Mouse (Mus musculus) embryonic facial prominence, embryonic 10.5 days (tissue): ENCODE measurements around the gene Troap. TPM values are rescaled to one million over a fixed set of nuclear protein-coding genes. Genes with fewer than 3 reads are reported as not detected.
"Not testable (repeated sequence)": the region's sequence is repeated elsewhere in the genome, so short reads cannot be mapped to it uniquely, and the experiment has no call there.

Experiments used
- DNase-seq: peaks from one replicate; pipeline ENCODE4 v3.0.0-alpha.2; 2017; ENCODE audit warnings: low spot score
- H3K27ac ChIP-seq: fragments of 300-500 bp; sonication (generic); replicated peaks from 2 replicates; pipeline ENCODE4 v1.5.1; 2016; ENCODE audit warnings: mild to moderate bottlenecking
- H3K27me3 ChIP-seq: fragments of 300-500 bp; sonication (generic); replicated peaks from 2 replicates; pipeline ENCODE4 v1.6.1; 2016; ENCODE audit warnings: low read depth, mild to moderate bottlenecking; ENCODE audit not compliant: poor library complexity, severe bottlenecking
- H3K36me3 ChIP-seq: fragments of 300-500 bp; sonication (generic); replicated peaks from 2 replicates; pipeline ENCODE4 v1.6.1; 2016; ENCODE audit warnings: mild to moderate bottlenecking, moderate library complexity
- H3K4me1 ChIP-seq: fragments of 300-500 bp; sonication (generic); 2 replicates; pipeline ENCODE4 v1.6.1; 2016
- H3K4me3 ChIP-seq: fragments of 300-500 bp; sonication (generic); 2 replicates; pipeline ENCODE4 v1.5.1; 2016; ENCODE audit warnings: mild to moderate bottlenecking, moderate library complexity
- H3K9me3 ChIP-seq: fragments of 300-500 bp; sonication (generic); 2 replicates; pipeline ENCODE4 v1.6.1; 2016; ENCODE audit warnings: mild to moderate bottlenecking
- WGBS: fragments of 180-500 bp; shearing (Covaris S2); methylation state at CpG from one replicate; pipeline ENCODE4 v1.1.7; 2016; 5-methylcytosine and 5-hydroxymethylcytosine counted together
- polyA plus RNA-seq: library from polyadenylated mRNA; unstranded; fragments of >200 nt; fragmentation: Nextera tagmentation; extraction: Ambion mirVana; gene quantifications from 2 replicates; pipeline ENCODE4 v1.2.1, GENCODE M21; 2016

Gene Troap
- polyA plus RNA-seq, 1 experiment from 2014 or later = 53.1 TPM

DNA sequence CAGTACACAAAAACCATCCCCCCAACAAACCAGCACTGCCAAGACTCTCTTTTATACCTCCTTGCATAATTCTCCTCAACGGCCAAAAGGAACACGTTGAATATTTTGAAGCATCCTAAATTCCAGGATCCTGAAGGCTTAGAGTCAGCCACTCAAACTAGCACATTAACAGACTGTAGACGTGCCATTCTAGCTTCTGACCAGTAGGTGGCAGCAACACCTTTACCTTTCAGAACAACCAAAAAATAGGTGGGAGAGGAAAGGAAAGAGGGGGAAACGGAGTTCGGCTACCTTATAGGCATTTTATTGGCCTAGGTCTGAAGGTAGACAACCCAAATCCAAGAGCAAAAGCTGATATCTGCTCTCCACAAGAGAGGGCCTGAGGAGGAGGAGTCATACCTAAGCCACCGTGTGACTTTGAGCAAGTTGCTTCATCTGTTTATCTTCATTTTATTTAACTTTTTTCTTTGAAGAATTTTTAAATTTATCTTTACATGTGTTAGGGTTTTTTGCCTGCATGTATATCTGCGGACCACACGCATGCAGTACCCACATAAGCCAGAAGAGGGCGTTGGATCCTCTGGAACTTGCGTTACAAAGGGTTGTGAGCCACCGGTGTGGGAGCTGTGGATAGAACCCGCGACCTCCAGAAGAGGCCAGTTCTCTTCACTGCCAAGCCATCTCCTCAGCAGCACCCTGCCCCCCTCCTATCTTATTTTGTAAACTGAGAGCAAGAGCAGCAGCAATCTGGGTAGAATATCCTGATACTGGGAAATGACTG lies 24.7 kb upstream of the Troap start:
- no peak overlapping the region for H3K27ac ChIP-seq

DNA sequence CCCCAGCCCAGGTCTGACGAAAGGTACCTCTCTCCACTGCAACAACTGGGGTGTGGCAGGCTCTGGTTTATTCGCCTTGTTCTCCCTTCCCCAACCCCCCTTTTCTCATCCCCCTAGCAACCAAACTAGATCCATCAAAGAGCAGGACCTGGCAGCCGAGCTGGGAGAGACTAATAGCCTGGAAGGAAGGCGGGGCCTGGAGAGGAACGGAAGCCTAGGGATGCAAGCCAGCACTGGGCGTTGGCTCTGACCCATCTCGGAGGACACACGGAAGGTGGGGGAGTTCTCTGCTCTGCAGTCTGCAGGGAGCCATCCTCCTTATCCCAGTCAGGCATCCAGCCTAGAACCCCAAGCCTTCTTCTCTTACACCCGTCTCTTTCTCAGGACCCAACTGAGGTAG lies 21.0 kb upstream of the Troap start:
- H3K27me3 ChIP-seq = peaks cover 83% of the 10 kb centered on the region
- H3K4me3 ChIP-seq = no peak overlapping the region
- 10% methylated on average over 9 of the region's 9 CpGs for WGBS
- peaks cover 42% of the 10 kb centered on the region for H3K4me1 ChIP-seq
- H3K9me3 ChIP-seq = no peaks in the 10 kb centered on the region
- DNase-seq = no peak
- no peaks in the 10 kb centered on the region for H3K36me3 ChIP-seq
- no peak overlapping the region for H3K27ac ChIP-seq

More for the DNA sequence above, 24.7 kb upstream of the Troap start:
- H3K9me3 ChIP-seq = no peaks in the 10 kb centered on the region
- H3K27me3 ChIP-seq = peaks cover 63% of the 10 kb centered on the region
- no peak overlapping the region for H3K4me3 ChIP-seq
- H3K4me1 ChIP-seq = peaks cover 28% of the 10 kb centered on the region
- WGBS = 31% methylated on average over 13 of the region's 13 CpGs
- peak; percentile 65 for DNase-seq
- no peaks in the 10 kb centered on the region for H3K36me3 ChIP-seq

- Histone ChIP-seq H3K36me3 (no peaks in the 10 kb centered on the region), H3K4me1 (peaks cover 42% of the 10 kb centered on the region), H3K4me3 (peak within 1 kb of the TSS; percentile 49), H3K27ac (no peak within 1 kb of the TSS), H3K27me3 (peaks cover 98% of the 10 kb centered on the region), H3K9me3 (no peaks in the 10 kb centered on the region)
- WGBS = 2% methylated on average over 30 of the region's 30 CpGs
- no peak for DNase-seq
Measured at GRCm38 (mm10) chr15:99055040-99055439, 19.3 kb upstream of the Troap start, which contains the start of gene Prph. Gene Prph, plus strand, starts transcription at chr15:99055174.

DNA sequence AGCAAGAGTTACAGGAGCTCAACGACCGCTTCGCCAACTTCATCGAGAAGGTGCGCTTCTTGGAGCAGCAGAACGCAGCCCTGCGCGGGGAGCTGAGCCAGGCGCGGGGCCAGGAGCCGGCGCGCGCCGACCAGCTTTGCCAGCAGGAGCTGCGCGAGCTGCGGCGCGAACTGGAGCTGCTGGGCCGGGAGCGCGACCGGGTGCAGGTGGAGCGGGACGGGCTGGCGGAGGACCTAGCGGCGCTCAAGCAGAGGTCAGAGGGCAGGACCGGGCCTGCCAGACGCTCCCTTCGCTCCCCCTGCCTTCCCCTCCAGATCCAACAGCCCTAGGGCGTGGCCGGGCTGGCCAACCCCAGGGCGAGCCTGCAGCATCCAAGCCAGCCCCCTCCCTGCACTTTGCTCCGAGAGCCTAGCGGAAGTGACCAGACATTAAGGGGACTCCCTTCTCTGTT lies 18.8 kb upstream of the Troap start:
- Histone ChIP-seq H3K36me3 (no peaks in the 10 kb centered on the region), H3K4me1 (peaks cover 42% of the 10 kb centered on the region), H3K27me3 (peaks cover 99% of the 10 kb centered on the region), H3K9me3 (no peaks in the 10 kb centered on the region), H3K27ac (no peak overlapping the region), H3K4me3 (peak overlapping the region; percentile 49)
- under 1% methylated on average over 37 of the region's 37 CpGs for WGBS
- DNase-seq = peak; percentile 61

DNA sequence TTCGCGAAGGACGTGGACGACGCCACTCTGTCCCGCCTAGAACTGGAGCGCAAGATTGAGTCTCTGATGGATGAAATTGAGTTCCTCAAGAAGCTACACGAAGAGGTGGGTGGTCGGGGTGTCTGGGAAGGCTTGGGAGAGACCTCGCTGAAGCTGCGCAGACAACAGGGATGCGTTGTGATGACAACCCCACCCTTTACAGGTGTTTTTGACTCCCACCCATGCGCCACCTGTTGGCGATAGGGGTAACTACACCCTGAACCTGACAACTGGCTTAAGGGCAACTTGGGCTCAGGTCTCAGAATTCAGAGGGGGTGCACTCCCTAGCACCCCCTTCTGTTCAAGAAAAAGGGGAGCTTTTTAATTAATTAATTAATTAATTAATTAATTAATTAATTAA lies 18.0 kb upstream of the Troap start:
- no peaks in the 10 kb centered on the region for H3K9me3 ChIP-seq
- peak; percentile 65 for DNase-seq
- H3K4me3 ChIP-seq = peak overlapping the region; percentile 49
- H3K27ac ChIP-seq = no peak overlapping the region
- WGBS = 6% methylated on average over 14 of the region's 14 CpGs
- H3K4me1 ChIP-seq = peaks cover 42% of the 10 kb centered on the region
- peaks cover 96% of the 10 kb centered on the region for H3K27me3 ChIP-seq
- no peaks in the 10 kb centered on the region for H3K36me3 ChIP-seq

DNA sequence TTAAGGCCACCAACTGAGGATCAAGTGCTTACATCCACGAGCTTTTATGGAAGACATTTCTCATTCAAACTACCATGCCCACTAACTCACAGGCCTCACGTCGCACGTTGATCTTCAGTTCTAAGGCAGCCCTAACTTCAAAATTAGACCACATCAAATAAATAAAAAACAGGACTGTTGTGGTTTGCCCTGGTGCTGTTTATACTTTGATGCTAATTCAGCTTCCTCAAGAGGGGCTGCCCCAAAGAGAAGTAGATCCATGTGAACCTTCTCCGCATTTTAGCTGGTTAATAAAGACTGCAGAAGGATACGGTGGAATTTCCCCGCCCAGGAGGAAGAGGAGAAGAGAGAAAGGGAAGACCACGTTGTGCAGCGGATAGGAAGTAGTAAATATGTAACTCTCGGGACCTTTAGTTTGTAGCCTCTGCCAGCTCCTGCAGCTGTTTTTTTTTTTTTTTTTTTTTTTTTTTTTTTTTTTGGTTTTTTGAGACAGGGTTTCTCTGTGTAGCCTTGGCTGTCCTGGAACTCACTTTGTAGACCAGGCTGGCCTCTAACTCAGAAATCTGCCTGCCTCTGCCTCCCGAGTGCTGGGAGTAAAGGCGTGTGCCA lies 8.7 kb upstream of the Troap start:
- Histone ChIP-seq H3K36me3 (no peaks in the 10 kb centered on the region), H3K27ac (no peak overlapping the region), H3K9me3 (no peaks in the 10 kb centered on the region), H3K4me3 (no peak overlapping the region), H3K4me1 (no peaks in the 10 kb centered on the region), H3K27me3 (peaks cover 22% of the 10 kb centered on the region)
- 81% methylated on average over 12 of the region's 12 CpGs for WGBS
- DNase-seq = no peak

GRCm38 (mm10) chr15:99071988-99072387 lies 2.4 kb upstream of the Troap start:
- WGBS = 82% methylated on average over 1 of the region's 1 CpGs

GRCm38 (mm10) chr15:99074600-99075333 lies 392 bp downstream of the Troap start:
- Histone ChIP-seq H3K27me3 (no peaks in the 10 kb centered on the region), H3K9me3 (no peaks in the 10 kb centered on the region), H3K4me3 (peak overlapping the region; percentile 85), H3K36me3 (peaks cover 34% of the 10 kb centered on the region), H3K27ac (peak overlapping the region; percentile 94), H3K4me1 (peaks cover 38% of the 10 kb centered on the region)
- peak; percentile 99 for DNase-seq
- under 1% methylated on average over 44 of the region's 44 CpGs for WGBS

More at GRCm38 (mm10) chr15:99071988-99072387, 2.4 kb upstream of the Troap start:
- Histone ChIP-seq H3K27ac (no peak overlapping the region), H3K4me1 (peaks cover 21% of the 10 kb centered on the region), H3K27me3 (peaks cover 1% of the 10 kb centered on the region; the same call in 1 of the 2 replicates), H3K4me3 (no peak overlapping the region), H3K36me3 (peaks cover 7% of the 10 kb centered on the region), H3K9me3 (no peaks in the 10 kb centered on the region)
- DNase-seq = no peak

DNA sequence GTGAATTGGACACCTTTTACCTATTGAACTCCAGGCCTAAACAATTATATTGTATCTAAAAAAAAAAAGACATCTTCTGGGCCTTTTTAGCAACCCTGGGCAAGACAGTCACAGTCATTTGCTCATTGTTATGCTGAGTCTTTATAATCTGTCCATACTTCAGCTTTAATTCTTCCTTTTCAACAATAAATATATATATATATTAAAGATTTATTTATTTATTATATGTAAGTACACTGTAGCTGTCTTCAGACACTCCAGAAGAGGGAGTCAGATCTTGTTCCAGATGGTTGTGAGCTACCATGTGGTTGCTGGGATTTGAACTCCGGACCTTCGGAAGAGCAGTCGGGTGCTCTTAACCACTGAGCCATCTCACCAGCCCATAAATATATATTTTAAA lies 1.6 kb downstream of the Troap start:
- Histone ChIP-seq H3K4me1 (peaks cover 38% of the 10 kb centered on the region), H3K36me3 (peaks cover 47% of the 10 kb centered on the region), H3K4me3 (peak overlapping the region; percentile 85)
- 96% methylated on average over 3 of the region's 3 CpGs for WGBS
- H3K9me3 ChIP-seq, DNase-seq, H3K27ac ChIP-seq, H3K27me3 ChIP-seq: not testable (repeated sequence)

- Histone ChIP-seq H3K4me1 (peaks cover 38% of the 10 kb centered on the region), H3K4me3 (peak overlapping the region; percentile 28), H3K27me3 (peaks cover 13% of the 10 kb centered on the region), H3K36me3 (peaks cover 70% of the 10 kb centered on the region), H3K9me3 (no peaks in the 10 kb centered on the region), H3K27ac (no peak overlapping the region)
- 56% methylated on average over 15 of the region's 15 CpGs for WGBS
- DNase-seq = no peak
Measured at GRCm38 (mm10) chr15:99078181-99078910, 4.0 kb downstream of the Troap start.

GRCm38 (mm10) chr15:99079804-99080203 lies 5.4 kb downstream of the Troap start:
- H3K27me3 ChIP-seq = peaks cover 27% of the 10 kb centered on the region
- H3K27ac ChIP-seq = no peak overlapping the region
- H3K4me1 ChIP-seq = peaks cover 42% of the 10 kb centered on the region
- no peak for DNase-seq
- 87% methylated on average over 3 of the region's 3 CpGs for WGBS
- peaks cover 77% of the 10 kb centered on the region for H3K36me3 ChIP-seq
- H3K4me3 ChIP-seq = no peak overlapping the region
- H3K9me3 ChIP-seq = no peaks in the 10 kb centered on the region

DNA sequence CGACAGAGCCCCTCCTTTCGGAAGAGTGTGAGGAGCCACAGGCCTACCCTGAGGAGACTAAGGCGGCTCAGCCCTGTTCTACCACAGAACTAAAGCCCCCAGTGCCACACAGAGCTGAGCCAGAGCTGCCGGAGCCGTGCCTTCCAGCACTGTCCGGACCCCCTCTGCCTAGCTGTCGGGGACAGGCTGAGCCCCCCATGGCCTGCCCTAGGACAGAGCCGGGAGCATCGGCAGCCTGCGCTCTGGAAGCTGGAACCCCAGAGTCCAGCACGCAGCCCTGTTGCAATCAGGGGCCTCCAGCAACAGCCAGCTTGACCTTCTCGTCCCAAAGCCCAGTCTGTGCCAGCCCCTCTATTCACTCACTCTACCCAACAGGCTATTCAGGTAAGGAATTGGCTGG lies 7.9 kb downstream of the Troap start:
- 90% methylated on average over 12 of the region's 12 CpGs for WGBS
- Histone ChIP-seq H3K27me3 (peaks cover 52% of the 10 kb centered on the region), H3K27ac (no peak overlapping the region), H3K4me1 (peaks cover 28% of the 10 kb centered on the region), H3K4me3 (no peak overlapping the region), H3K9me3 (no peaks in the 10 kb centered on the region), H3K36me3 (peaks cover 67% of the 10 kb centered on the region)
- DNase-seq = no peak
